Mouse (Mus musculus): Measurements from ENCODE around the gene Nfyb. TPM values are rescaled to one million over a fixed set of nuclear protein-coding genes. Genes with fewer than 3 reads are reported as not detected.

The Nfyb gene
- 41.8 and 45.7 TPM in 2 replicates for polyA plus RNA-seq (2014; fragmentation: Nextera tagmentation; extraction: Ambion mirVana)

GRCm38 (mm10) chr10:82763840-82764631 is at the start of gene Nfyb:
Gene Nfyb (minus strand): TSS chr10:82764144.
- peak within 1 kb of the TSS; percentile 100 for H3K27ac ChIP-seq (replicated peaks; ENCODE audit: low read depth, low read length)
- 4% methylated on average over 16 of the region's 68 CpGs for WGBS
- ATAC-seq (ENCODE audit: low read depth) (peak; percentile 97), DNase-seq (ENCODE audit: low spot score) (peak; percentile 99)
- H3K9me3 ChIP-seq (ENCODE audit: control insufficient read depth, low read length): no peaks in the 10 kb centered on the region
- H3K4me1 ChIP-seq (ENCODE audit: control insufficient read depth, insufficient read depth, low read length): peaks cover 19% of the 10 kb centered on the region
- peak within 1 kb of the TSS; percentile 98 for H3K9ac ChIP-seq (ENCODE audit: low read depth, low read length)
- H3K4me2 ChIP-seq (ENCODE audit: low read depth, low read length): peak within 1 kb of the TSS; percentile 77
- peak within 1 kb of the TSS; percentile 89 for H3K4me3 ChIP-seq (ENCODE audit: low read depth, low read length)
- H3K36me3 ChIP-seq (ENCODE audit: control insufficient read depth, insufficient read depth, low read length): peaks cover 25% of the 10 kb centered on the region
- H3K27me3 ChIP-seq (replicated peaks; ENCODE audit: control insufficient read depth, insufficient read depth, low read length): no peaks in the 10 kb centered on the region

- Histone ChIP-seq H3K27me3 (replicated peaks; ENCODE audit: control insufficient read depth, insufficient read depth, low read length) (no peaks in the 10 kb centered on the region), H3K4me3 (ENCODE audit: low read depth, low read length) (peak overlapping the region; percentile 55), H3K27ac (replicated peaks; ENCODE audit: low read depth, low read length) (no peak overlapping the region), H3K4me1 (ENCODE audit: control insufficient read depth, insufficient read depth, low read length) (peaks cover 6% of the 10 kb centered on the region; the same call in 1 of the 2 replicates), H3K9ac (ENCODE audit: low read depth, low read length) (peak overlapping the region; percentile 62), H3K36me3 (ENCODE audit: control insufficient read depth, insufficient read depth, low read length) (no peaks in the 10 kb centered on the region), H3K9me3 (ENCODE audit: control insufficient read depth, low read length) (no peaks in the 10 kb centered on the region), H3K4me2 (ENCODE audit: low read depth, low read length) (peak overlapping the region; percentile 77)
- 10% methylated on average over 25 of the region's 52 CpGs for WGBS
- ATAC-seq (ENCODE audit: low read depth) (peak; percentile 85), DNase-seq (ENCODE audit: low spot score) (peak; percentile 81)
These were observed 48.0 kb upstream of the Nfyb start for GRCm38 (mm10) chr10:82811855-82812431.

DNA sequence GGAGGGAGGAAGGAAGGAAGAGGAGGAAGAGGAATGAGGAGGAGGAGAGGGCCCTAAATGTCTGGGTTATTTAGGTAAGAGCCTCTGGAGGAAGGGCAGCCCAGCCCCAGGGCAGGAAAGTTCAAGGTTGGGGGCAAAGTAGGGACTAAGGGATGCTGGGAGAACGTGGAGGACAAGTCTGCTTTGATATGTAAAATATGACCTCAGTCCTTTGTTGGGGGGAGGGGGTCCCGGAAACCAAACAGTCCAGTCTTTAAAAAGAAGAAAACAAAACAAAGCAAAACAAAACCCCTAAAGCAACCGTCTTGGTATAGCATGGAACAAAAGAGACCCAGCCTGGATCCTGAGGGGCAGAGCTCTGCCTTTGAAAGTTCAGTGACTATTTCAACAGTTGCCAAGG is 45.4 kb upstream of the Nfyb start:
- WGBS: 24% methylated on average over 3 of the region's 3 CpGs

GRCm38 (mm10) chr10:82808891-82809290 is 44.9 kb upstream of the Nfyb start:
- WGBS: 79% methylated on average over 8 of the region's 8 CpGs
- H3K9me3 ChIP-seq (ENCODE audit: control insufficient read depth, low read length): no peaks in the 10 kb centered on the region

More for the DNA sequence above, 45.4 kb upstream of the Nfyb start:
- no peak overlapping the region for H3K4me3 ChIP-seq (ENCODE audit: low read depth, low read length)
- no peak overlapping the region for H3K4me2 ChIP-seq (ENCODE audit: low read depth, low read length)
- DNase-seq (ENCODE audit: low spot score) (no peak), ATAC-seq (ENCODE audit: low read depth) (no peak)
- no peaks in the 10 kb centered on the region for H3K9me3 ChIP-seq (ENCODE audit: control insufficient read depth, low read length)
- H3K36me3 ChIP-seq (ENCODE audit: control insufficient read depth, insufficient read depth, low read length): no peaks in the 10 kb centered on the region
- H3K9ac ChIP-seq (ENCODE audit: low read depth, low read length): no peak overlapping the region
- no peak overlapping the region for H3K27ac ChIP-seq (replicated peaks; ENCODE audit: low read depth, low read length)
- H3K27me3 ChIP-seq (replicated peaks; ENCODE audit: control insufficient read depth, insufficient read depth, low read length): no peaks in the 10 kb centered on the region
- peaks cover 1% of the 10 kb centered on the region; the same call in 1 of the 2 replicates for H3K4me1 ChIP-seq (ENCODE audit: control insufficient read depth, insufficient read depth, low read length)

GRCm38 (mm10) chr10:82808155-82808554 is 44.2 kb upstream of the Nfyb start:
- H3K4me3 ChIP-seq (ENCODE audit: low read depth, low read length): no peak overlapping the region
- no peak overlapping the region for H3K9ac ChIP-seq (ENCODE audit: low read depth, low read length)
- no peaks in the 10 kb centered on the region for H3K27me3 ChIP-seq (replicated peaks; ENCODE audit: control insufficient read depth, insufficient read depth, low read length)
- H3K27ac ChIP-seq (replicated peaks; ENCODE audit: low read depth, low read length): no peak overlapping the region
- no peak overlapping the region for H3K4me2 ChIP-seq (ENCODE audit: low read depth, low read length)
- DNase-seq (ENCODE audit: low spot score) (no peak), ATAC-seq (ENCODE audit: low read depth) (no peak)
- no peaks in the 10 kb centered on the region for H3K36me3 ChIP-seq (ENCODE audit: control insufficient read depth, insufficient read depth, low read length)
- no peaks in the 10 kb centered on the region for H3K4me1 ChIP-seq (ENCODE audit: control insufficient read depth, insufficient read depth, low read length)
- H3K9me3 ChIP-seq (ENCODE audit: control insufficient read depth, low read length): no peaks in the 10 kb centered on the region
- WGBS: 30% methylated on average over 6 of the region's 6 CpGs

More at GRCm38 (mm10) chr10:82808891-82809290, 44.9 kb upstream of the Nfyb start:
- DNase-seq (ENCODE audit: low spot score) (no peak), ATAC-seq (ENCODE audit: low read depth) (no peak)
- no peak overlapping the region for H3K27ac ChIP-seq (replicated peaks; ENCODE audit: low read depth, low read length)
- H3K4me3 ChIP-seq (ENCODE audit: low read depth, low read length): no peak overlapping the region
- H3K9ac ChIP-seq (ENCODE audit: low read depth, low read length): no peak overlapping the region
- H3K27me3 ChIP-seq (replicated peaks; ENCODE audit: control insufficient read depth, insufficient read depth, low read length): no peaks in the 10 kb centered on the region
- no peaks in the 10 kb centered on the region for H3K36me3 ChIP-seq (ENCODE audit: control insufficient read depth, insufficient read depth, low read length)
- no peaks in the 10 kb centered on the region for H3K4me1 ChIP-seq (ENCODE audit: control insufficient read depth, insufficient read depth, low read length)
- H3K4me2 ChIP-seq (ENCODE audit: low read depth, low read length): no peak overlapping the region

DNA sequence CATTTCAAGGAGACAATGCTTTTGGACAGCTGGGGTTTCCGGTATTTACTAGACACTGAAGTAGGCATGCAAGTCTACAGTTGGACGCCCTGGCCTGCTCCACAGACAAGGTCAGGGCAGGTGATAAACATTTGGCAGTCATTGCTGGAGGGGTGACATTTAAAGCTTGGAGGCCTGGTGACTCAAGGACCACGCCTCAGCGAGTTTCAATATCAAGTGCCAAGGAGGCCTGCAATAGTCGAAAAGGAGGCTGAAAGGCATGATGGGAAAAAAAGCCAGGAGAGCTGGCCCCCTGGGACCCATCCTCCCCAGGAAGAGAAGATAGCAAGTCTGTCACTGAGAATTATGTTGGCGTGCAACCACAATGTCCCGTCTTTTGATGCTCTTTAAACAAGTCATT is 43.3 kb upstream of the Nfyb start:
- H3K9me3 ChIP-seq (ENCODE audit: control insufficient read depth, low read length): no peaks in the 10 kb centered on the region

GRCm38 (mm10) chr10:82806414-82806813 is 42.5 kb upstream of the Nfyb start:
- Histone ChIP-seq H3K36me3 (ENCODE audit: control insufficient read depth, insufficient read depth, low read length) (no peaks in the 10 kb centered on the region), H3K4me2 (ENCODE audit: low read depth, low read length) (no peak overlapping the region), H3K9ac (ENCODE audit: low read depth, low read length) (no peak overlapping the region), H3K4me1 (ENCODE audit: control insufficient read depth, insufficient read depth, low read length) (no peaks in the 10 kb centered on the region), H3K27ac (replicated peaks; ENCODE audit: low read depth, low read length) (no peak overlapping the region), H3K9me3 (ENCODE audit: control insufficient read depth, low read length) (no peaks in the 10 kb centered on the region), H3K4me3 (ENCODE audit: low read depth, low read length) (no peak overlapping the region), H3K27me3 (replicated peaks; ENCODE audit: control insufficient read depth, insufficient read depth, low read length) (no peaks in the 10 kb centered on the region)
- ATAC-seq (ENCODE audit: low read depth) (no peak), DNase-seq (ENCODE audit: low spot score) (no peak)
- 75% methylated on average over 8 of the region's 8 CpGs for WGBS

More for the DNA sequence above, 43.3 kb upstream of the Nfyb start:
- ATAC-seq (ENCODE audit: low read depth): no peak
- no peak for DNase-seq (ENCODE audit: low spot score)
- Histone ChIP-seq H3K4me2 (ENCODE audit: low read depth, low read length) (no peak overlapping the region), H3K4me1 (ENCODE audit: control insufficient read depth, insufficient read depth, low read length) (no peaks in the 10 kb centered on the region), H3K27ac (replicated peaks; ENCODE audit: low read depth, low read length) (no peak overlapping the region), H3K27me3 (replicated peaks; ENCODE audit: control insufficient read depth, insufficient read depth, low read length) (no peaks in the 10 kb centered on the region), H3K36me3 (ENCODE audit: control insufficient read depth, insufficient read depth, low read length) (no peaks in the 10 kb centered on the region), H3K4me3 (ENCODE audit: low read depth, low read length) (no peak overlapping the region), H3K9ac (ENCODE audit: low read depth, low read length) (no peak overlapping the region)
- 73% methylated on average over 7 of the region's 7 CpGs for WGBS

GRCm38 (mm10) chr10:82805111-82805510 is 41.2 kb upstream of the Nfyb start:
- 80% methylated on average over 6 of the region's 6 CpGs for WGBS
- DNase-seq (ENCODE audit: low spot score): no peak

More at GRCm38 (mm10) chr10:82805111-82805510, 41.2 kb upstream of the Nfyb start:
- Histone ChIP-seq H3K4me2 (ENCODE audit: low read depth, low read length) (no peak overlapping the region), H3K27ac (replicated peaks; ENCODE audit: low read depth, low read length) (no peak overlapping the region), H3K9me3 (ENCODE audit: control insufficient read depth, low read length) (no peaks in the 10 kb centered on the region), H3K9ac (ENCODE audit: low read depth, low read length) (no peak overlapping the region), H3K36me3 (ENCODE audit: control insufficient read depth, insufficient read depth, low read length) (no peaks in the 10 kb centered on the region), H3K4me1 (ENCODE audit: control insufficient read depth, insufficient read depth, low read length) (no peaks in the 10 kb centered on the region), H3K4me3 (ENCODE audit: low read depth, low read length) (no peak overlapping the region), H3K27me3 (replicated peaks; ENCODE audit: control insufficient read depth, insufficient read depth, low read length) (no peaks in the 10 kb centered on the region)
- ATAC-seq (ENCODE audit: low read depth): no peak

Measured in embryonic facial prominence, embryonic 14.5 days (tissue).